Mouse (Mus musculus): ENCODE measurements around the gene Olfr823.
"Not testable (repeated sequence)": the region's sequence is repeated elsewhere in the genome, so short reads cannot be mapped to it uniquely, and the experiment has no call there.

The Olfr823 gene

GRCm38 (mm10) chr10:130115283-130115682 is at the start of gene Olfr823:
Gene Olfr823, minus strand, starts transcription at chr10:130115383.
- not testable (repeated sequence) for DNase-seq

GRCm38 (mm10) chr10:130144121-130144520 is 28.9 kb upstream of the Olfr823 start:
- DNase-seq = no peak

- DNase-seq = not testable (repeated sequence)
These were observed 27.3 kb upstream of the Olfr823 start for GRCm38 (mm10) chr10:130142481-130142880.

- no peak for DNase-seq
These were observed 19.6 kb upstream of the Olfr823 start for GRCm38 (mm10) chr10:130134811-130135210.

GRCm38 (mm10) chr10:130129900-130130299 is 14.7 kb upstream of the Olfr823 start, which contains the start of gene Olfr824:
Gene Olfr824, minus strand, starts transcription at chr10:130130000.
- not testable (repeated sequence) for DNase-seq

- not testable (repeated sequence) for DNase-seq
These were observed 862 bp upstream of the Olfr823 start for GRCm38 (mm10) chr10:130116045-130116444.

- peak; percentile 5 for DNase-seq
These were observed 19.1 kb downstream of the Olfr823 start for GRCm38 (mm10) chr10:130096104-130096503.

GRCm38 (mm10) chr10:130092838-130093440 is 22.2 kb downstream of the Olfr823 start:
- peak; percentile 73 for DNase-seq

- DNase-seq = no peak
These were observed 44.3 kb downstream of the Olfr823 start, which contains the start of gene Olfr822 for GRCm38 (mm10) chr10:130070910-130071309. Gene Olfr822, plus strand, starts transcription at chr10:130071210.

All from embryo, embryonic 11 days (tissue).